Mouse (Mus musculus) CH12.LX (cell line): ENCODE measurements around the gene Mapk8. TPM values are rescaled to one million over a fixed set of nuclear protein-coding genes. Genes with fewer than 3 reads are reported as not detected.

Source experiments
- DNase-seq: peaks from one replicate; pipeline ENCODE4 v3.0.0-alpha.2; 2013; ENCODE audit errors: extremely low read depth
- H3K27ac ChIP-seq: 2 replicates; pipeline ENCODE4 v1.5.1; 2012; ENCODE audit warnings: low read depth, mild to moderate bottlenecking, control low read depth, moderate library complexity; ENCODE audit not compliant: insufficient read depth
- H3K27me3 ChIP-seq: replicated peaks from 2 replicates; pipeline ENCODE3; 2012; ENCODE audit warnings: inconsistent platforms
- H3K36me3 ChIP-seq, 2 experiments: replicated peaks in 1 of 2; 2 replicates each; pipeline versions ENCODE3 to v1.6.1; 2012; ENCODE audit warnings: inconsistent platforms in 1 of 2, low read length in 1 of 2, mild to moderate bottlenecking in 1 of 2, mixed read lengths in 1 of 2, moderate library complexity in 1 of 2; ENCODE audit not compliant: control insufficient read depth in 1 of 2, insufficient read depth in 1 of 2
- H3K4me1 ChIP-seq, 2 experiments: 2 replicates each; pipeline ENCODE4 v1.6.1; 2012; ENCODE audit warnings: inconsistent platforms in 1 of 2, moderate library complexity in 1 of 2; ENCODE audit not compliant: insufficient read depth in 2 of 2, control insufficient read depth in 1 of 2
- H3K4me2 ChIP-seq: 2 replicates; pipeline ENCODE4 v1.6.1; 2012; ENCODE audit warnings: low read depth, mild to moderate bottlenecking, control low read depth; ENCODE audit not compliant: poor library complexity, insufficient read depth, severe bottlenecking
- H3K4me3 ChIP-seq, 3 experiments: fragments of 150-350 bp in 1 of 3; sonication (generic) in 1 of 3; replicated peaks in 1 of 3; 2 replicates each; pipeline versions ENCODE3 to v1.5.1; 2011 to 2012; ENCODE audit warnings: low read depth in 2 of 3, low read length in 2 of 3, mild to moderate bottlenecking in 2 of 3, moderate library complexity in 2 of 3, control low read depth in 1 of 3, improper control_type of control experiment in 1 of 3, inconsistent platforms in 1 of 3, mixed read lengths in 1 of 3; ENCODE audit not compliant: poor library complexity in 1 of 3
- H3K79me2 ChIP-seq: replicated peaks from 2 replicates; pipeline ENCODE4 v1.6.1; 2012; ENCODE audit warnings: mild to moderate bottlenecking, moderate library complexity; ENCODE audit not compliant: control insufficient read depth, poor library complexity, insufficient read depth, severe bottlenecking; ENCODE audit errors: extremely low read depth
- H3K9ac ChIP-seq: 2 replicates; pipeline ENCODE4 v1.6.1; 2012; ENCODE audit warnings: low read depth, mild to moderate bottlenecking, control low read depth, moderate library complexity; ENCODE audit not compliant: insufficient read depth
- H3K9me3 ChIP-seq: replicated peaks from 2 replicates; pipeline ENCODE3; 2012; ENCODE audit warnings: low read length, inconsistent platforms, mixed read lengths
- BHLHE40 ChIP-seq: IDR thresholded peaks from 2 replicates; pipeline ENCODE4 v1.6.1; 2011; ENCODE audit warnings: mild to moderate bottlenecking, low read depth, low read length, improper control_type of control experiment
- CHD1 ChIP-seq: IDR thresholded peaks from 2 replicates; pipeline ENCODE4 v1.6.1; 2012; ENCODE audit warnings: low read depth, low read length, improper control_type of control experiment, inconsistent platforms
- CTCF ChIP-seq, 2 experiments: IDR thresholded peaks in 1 of 2; conservative IDR thresholded peaks in 1 of 2; 2 replicates each; pipeline ENCODE4 v1.5.1; 2011 to 2012; ENCODE audit warnings: low read depth in 2 of 2, low read length in 2 of 2, improper control_type of control experiment in 1 of 2, inconsistent platforms in 1 of 2, mild to moderate bottlenecking in 1 of 2, moderate library complexity in 1 of 2
- ELF1 ChIP-seq: IDR thresholded peaks from 2 replicates; pipeline ENCODE4 v1.6.1; 2014; ENCODE audit warnings: low read depth, mild to moderate bottlenecking, inconsistent platforms, low read length, improper control_type of control experiment
- EP300 ChIP-seq: IDR thresholded peaks from 2 replicates; pipeline ENCODE4 v1.6.1; 2011; ENCODE audit warnings: low read length, improper control_type of control experiment
- ETS1 ChIP-seq: conservative IDR thresholded peaks from 2 replicates; pipeline ENCODE4 v1.6.1; 2012; ENCODE audit warnings: low read depth, mild to moderate bottlenecking, inconsistent platforms, low read length, improper control_type of control experiment, moderate library complexity
- IRF4 ChIP-seq: IDR thresholded peaks from 2 replicates; pipeline ENCODE4 v1.6.1; 2014; ENCODE audit warnings: low read depth, mild to moderate bottlenecking, inconsistent platforms, low read length, improper control_type of control experiment
- KAT2A ChIP-seq: IDR thresholded peaks from 2 replicates; pipeline ENCODE4 v1.6.1; 2012; ENCODE audit warnings: low read length, improper control_type of control experiment, inconsistent platforms; ENCODE audit not compliant: insufficient replicate concordance
- MAFK ChIP-seq: IDR thresholded peaks from 2 replicates; pipeline ENCODE4 v1.6.1; 2011; ENCODE audit warnings: low read length, improper control_type of control experiment; ENCODE audit not compliant: insufficient replicate concordance
- MAZ ChIP-seq: IDR thresholded peaks from 2 replicates; pipeline ENCODE4 v1.6.1; 2012; ENCODE audit warnings: low read depth, mild to moderate bottlenecking, inconsistent platforms, low read length, improper control_type of control experiment, moderate library complexity
- MEF2A ChIP-seq: IDR thresholded peaks from 2 replicates; pipeline ENCODE4 v1.6.1; 2014; ENCODE audit warnings: low read depth, mild to moderate bottlenecking, inconsistent platforms, low read length, improper control_type of control experiment, borderline replicate concordance
- MYC ChIP-seq: IDR thresholded peaks from 2 replicates; pipeline ENCODE4 v1.6.1; 2011; ENCODE audit warnings: low read depth, mild to moderate bottlenecking, improper control_type of control experiment, low read length
- NRF1 ChIP-seq: IDR thresholded peaks from 2 replicates; pipeline ENCODE4 v1.6.1; 2014; ENCODE audit warnings: low read depth, mild to moderate bottlenecking, inconsistent platforms, low read length, improper control_type of control experiment, moderate library complexity
- POLR2A ChIP-seq: IDR thresholded peaks from 2 replicates; pipeline ENCODE4 v1.6.1; 2011; ENCODE audit warnings: low read depth, mild to moderate bottlenecking, improper control_type of control experiment, low read length
- POLR2AphosphoS2 ChIP-seq: IDR thresholded peaks from 2 replicates; pipeline ENCODE4 v1.6.1; 2011; ENCODE audit warnings: low read depth, low read length, improper control_type of control experiment
- RAD21 ChIP-seq: IDR thresholded peaks from 2 replicates; pipeline ENCODE4 v1.6.1; 2011; ENCODE audit warnings: low read depth, mild to moderate bottlenecking, low read length, improper control_type of control experiment, moderate library complexity
- RCOR1 ChIP-seq: conservative IDR thresholded peaks from 2 replicates; pipeline ENCODE4 v1.6.1; 2012; ENCODE audit warnings: low read depth, mild to moderate bottlenecking, inconsistent platforms, low read length, improper control_type of control experiment
- SIN3A ChIP-seq: IDR thresholded peaks from 2 replicates; pipeline ENCODE4 v1.6.1; 2012; ENCODE audit warnings: low read length, improper control_type of control experiment, inconsistent platforms
- SMC3 ChIP-seq: IDR thresholded peaks from 2 replicates; pipeline ENCODE4 v1.6.1; 2011; ENCODE audit warnings: low read depth, low read length, improper control_type of control experiment
- TBP ChIP-seq: conservative IDR thresholded peaks from 2 replicates; pipeline ENCODE4 v1.6.1; 2011; ENCODE audit warnings: low read depth, low read length, improper control_type of control experiment
- TCF12 ChIP-seq: IDR thresholded peaks from 2 replicates; pipeline ENCODE4 v1.6.1; 2014; ENCODE audit warnings: low read depth, mild to moderate bottlenecking, inconsistent platforms, low read length, improper control_type of control experiment
- UBTF ChIP-seq: IDR thresholded peaks from 2 replicates; pipeline ENCODE4 v1.6.1; 2012; ENCODE audit warnings: low read depth, mild to moderate bottlenecking, inconsistent platforms, low read length, improper control_type of control experiment, moderate library complexity
- ZC3H11A ChIP-seq: IDR thresholded peaks from 2 replicates; pipeline ENCODE4 v1.6.1; 2012; ENCODE audit warnings: low read depth, mild to moderate bottlenecking, inconsistent platforms, low read length, improper control_type of control experiment
- ZKSCAN1 ChIP-seq: IDR thresholded peaks from 2 replicates; pipeline ENCODE4 v1.6.1; 2012; ENCODE audit warnings: low read depth, inconsistent platforms, low read length, improper control_type of control experiment, borderline replicate concordance
- ZMIZ1 ChIP-seq: IDR thresholded peaks from 2 replicates; pipeline ENCODE4 v1.6.1; 2012; ENCODE audit warnings: low read depth, mild to moderate bottlenecking, inconsistent platforms, low read length, improper control_type of control experiment
- ZNF384 ChIP-seq: IDR thresholded peaks from 2 replicates; pipeline ENCODE4 v1.6.1; 2012; ENCODE audit warnings: low read depth, low read length, improper control_type of control experiment, inconsistent platforms
- dilution Hi-C: fragments of 300-500 bp; cut with MboI; formaldehyde crosslinking; loops from 2 replicates; pipeline ENCODE4 v1.14.3; 2020; ENCODE audit warnings: low sequenced_read_pairs; ENCODE audit not compliant: extremely low pct_unique_long_range_greater_than_20kb, extremely low pct_ligation_motif_present
- in situ Hi-C: fragments of 300-500 bp; cut with MboI; formaldehyde crosslinking; loops from 3 replicates; pipeline ENCODE4 v1.14.3; 2019; ENCODE audit warnings: low sequenced_read_pairs, low pct_ligation_motif_present, low pct_unique_long_range_greater_than_20kb, mixed read lengths
- polyA plus RNA-seq: library from polyadenylated mRNA; unstranded; fragments of >175 nt; gene quantifications from 2 replicates; pipeline ENCODE4 v1.2.1, GENCODE M21; 2012; ENCODE audit warnings: low read depth; ENCODE audit not compliant: insufficient read length
- total RNA-seq, 2 experiments: library from RNA; depleted of rRNA; stranded (reverse); fragments of 300-350 nt in 1 of 2; fragments of >200 nt in 1 of 2; gene quantifications; 2 replicates each; pipeline ENCODE4 v1.2.3; 2012 to 2014

Gene Mapk8
- total and polyA plus RNA-seq, 3 experiments: 9.1 to 33.4 (median 21.9) TPM

DNA sequence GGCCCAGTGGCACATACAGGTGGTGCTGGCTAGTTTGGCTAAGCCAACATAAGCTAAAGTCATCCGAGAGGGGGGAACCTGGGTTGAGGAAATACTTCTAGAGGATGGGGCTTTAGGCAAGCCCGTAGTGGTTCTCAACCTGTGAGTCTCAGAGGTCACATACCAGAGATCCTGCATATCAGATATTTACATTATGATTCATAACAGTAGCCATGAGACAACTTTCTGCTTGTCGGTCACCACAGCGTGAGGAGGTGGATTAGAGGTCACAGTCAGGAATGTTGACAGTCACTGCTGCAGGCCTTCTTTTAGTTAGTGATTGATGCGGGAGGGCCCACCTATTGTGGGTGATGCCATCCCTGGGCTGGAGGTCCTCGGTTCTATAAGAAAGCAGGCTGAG lies 111.2 kb downstream of the Mapk8 start:
- peaks cover 5% of the 10 kb centered on the region for H3K9me3 ChIP-seq
- H3K4me1 ChIP-seq: peaks cover 23 to 45% of the 10 kb centered on the region in 2 experiments
- dilution Hi-C loops: no loop called here
- no peaks in the 10 kb centered on the region for H3K79me2 ChIP-seq
- DNase-seq: no peak
- no peak overlapping the region for H3K9ac ChIP-seq
- no peaks in the 10 kb centered on the region for H3K27me3 ChIP-seq
- in situ Hi-C loops: no loop called here
- no peak overlapping the region for H3K4me3 ChIP-seq
- no peak overlapping the region for H3K4me2 ChIP-seq
- no peak overlapping the region for H3K27ac ChIP-seq
- H3K36me3 ChIP-seq: no peaks in the 10 kb centered on the region
- TF ChIP-seq UBTF (no peak), RAD21 (no peak), CTCF (conservative IDR thresholded peaks at IDR 0.05 in 1 of 2, IDR thresholded peaks at IDR 0.05 in 1 of 2; ENCODE audit: low read depth in 2 of 2, low read length in 2 of 2) (no peak), ZMIZ1 (no peak), SMC3 (no peak), KAT2A (no peak), MYC (no peak), ELF1 (no peak), SIN3A (no peak), ZKSCAN1 (no peak), RCOR1 (no peak), POLR2AphosphoS2 (no peak), ETS1 (no peak), POLR2A (no peak), IRF4 (no peak), CHD1 (no peak), ZNF384 (no peak), TBP (no peak), MAFK (no peak)

DNA sequence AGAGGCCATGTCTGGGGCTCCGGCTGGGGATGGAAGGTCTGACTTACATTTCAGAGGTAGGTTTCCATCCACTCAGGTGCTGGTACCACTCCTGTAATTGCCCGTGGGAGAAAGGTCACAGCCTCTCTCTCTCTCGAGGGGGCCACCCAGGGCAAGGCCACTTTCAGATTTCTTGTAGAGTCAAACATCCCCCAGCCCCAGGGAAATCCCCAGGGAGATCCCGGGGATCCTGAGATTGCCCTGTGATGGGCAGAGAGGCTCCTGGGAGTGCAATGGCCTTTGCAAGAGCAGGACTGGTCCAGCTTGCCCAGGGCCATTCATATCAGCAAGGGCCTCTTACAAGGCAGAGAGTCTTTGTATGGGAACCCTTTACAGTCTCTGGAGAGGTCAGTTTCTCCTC lies 112.6 kb downstream of the Mapk8 start:
- Histone ChIP-seq H3K36me3 (no peaks in the 10 kb centered on the region), H3K27ac (no peak overlapping the region), H3K27me3 (no peaks in the 10 kb centered on the region), H3K9me3 (peaks cover 5% of the 10 kb centered on the region), H3K79me2 (no peaks in the 10 kb centered on the region), H3K4me1 (peaks cover 20 to 52% of the 10 kb centered on the region in 2 experiments), H3K9ac (no peak overlapping the region), H3K4me3 (no peak overlapping the region), H3K4me2 (peak overlapping the region; percentile 24; the same call in 1 of the 2 replicates)
- TF ChIP-seq BHLHE40 (peak; percentile 43; the same call in 1 of the 2 replicates), MEF2A (peak; percentile 51; the same call in 1 of the 2 replicates), MAZ (0 out of 2 replicates have a peak, but pooled peaks have one; percentile 31), TCF12 (peak; percentile 36; the same call in 1 of the 2 replicates), NRF1 (no peak), UBTF (no peak), ZC3H11A (no peak), EP300 (peak; percentile 56; the same call in 1 of the 2 replicates), IRF4 (peak; percentile 68; the same call in 1 of the 2 replicates)
- in situ Hi-C loops: no loop called here
- DNase-seq: peak; percentile 27
- dilution Hi-C loops: no loop called here
